Mouse (Mus musculus) liver, adult (tissue): ENCODE data around the gene Lca5.

Experiments
- GATA4 ChIP-seq: IDR thresholded peaks from 2 replicates; pipeline ENCODE4 v1.6.1; 2014; ENCODE audit warnings: mild to moderate bottlenecking, low read length; ENCODE audit not compliant: insufficient replicate concordance

The Lca5 gene

GRCm38 (mm10) chr9:83440392-83441357 lies at the start of gene Lca5:
Gene Lca5, minus strand, starts transcription at chr9:83441127.
- TF ChIP-seq GATA4: no peak

DNA sequence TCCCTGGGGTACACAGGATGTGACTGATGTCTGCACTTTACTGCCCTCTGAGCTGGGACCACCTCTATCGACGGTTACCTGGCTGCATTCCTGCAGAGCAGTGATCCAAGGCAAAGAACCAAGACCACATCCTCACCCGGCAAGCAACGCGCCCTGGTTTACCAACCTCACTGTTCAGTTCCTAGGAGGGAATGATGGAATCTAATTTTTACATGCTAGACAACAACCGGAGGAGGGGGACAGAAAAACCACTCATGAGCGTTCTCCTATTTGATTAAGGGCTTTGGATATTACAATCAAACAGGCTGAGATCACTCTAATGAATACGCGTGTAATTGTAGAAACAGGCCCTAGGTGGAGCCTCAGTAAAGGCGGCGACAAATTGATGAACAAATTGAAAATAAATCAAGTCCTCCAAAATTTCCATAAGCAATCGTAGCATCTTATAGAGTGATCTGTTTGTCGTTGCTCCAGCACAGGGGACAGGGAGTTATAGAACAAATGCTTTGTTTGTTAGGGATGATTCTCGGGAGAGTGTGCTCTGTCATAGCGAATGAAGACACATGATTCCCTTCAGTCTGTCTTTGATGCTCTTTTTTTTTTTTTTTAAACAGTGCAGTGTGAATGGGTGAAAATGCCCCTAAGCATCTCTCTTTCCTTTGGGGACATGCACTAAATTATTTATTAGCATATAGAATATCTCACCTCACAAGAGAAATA lies 47.7 kb upstream of the Lca5 start:
- TF ChIP-seq GATA4: no peak

- TF ChIP-seq GATA4: no peak
Observed at GRCm38 (mm10) chr9:83487771-83488470, 47.0 kb upstream of the Lca5 start.

GRCm38 (mm10) chr9:83485966-83486365 lies 45.0 kb upstream of the Lca5 start:
- TF ChIP-seq GATA4: no peak

DNA sequence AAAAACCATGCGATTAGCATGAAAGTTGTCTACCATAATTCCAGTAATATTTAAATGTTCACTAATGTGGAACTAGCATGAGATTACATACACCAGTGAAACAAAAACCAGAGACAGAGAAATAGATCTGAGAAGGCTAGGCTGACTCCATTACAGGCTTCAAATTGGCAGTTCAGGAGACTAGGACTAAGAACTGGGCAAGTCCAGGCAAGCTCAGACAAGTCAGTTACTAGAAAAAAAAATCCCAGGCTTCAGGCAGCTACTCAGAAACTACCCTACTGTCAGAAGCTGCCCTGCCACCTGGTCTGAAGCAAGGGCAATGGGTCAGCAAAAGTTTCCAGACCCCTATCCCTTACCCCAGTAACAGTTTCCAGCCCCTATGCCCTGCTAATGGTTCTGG lies 44.4 kb upstream of the Lca5 start:
- no peak for TF ChIP-seq GATA4

GRCm38 (mm10) chr9:83483419-83483818 lies 42.5 kb upstream of the Lca5 start:
- no peak for TF ChIP-seq GATA4

DNA sequence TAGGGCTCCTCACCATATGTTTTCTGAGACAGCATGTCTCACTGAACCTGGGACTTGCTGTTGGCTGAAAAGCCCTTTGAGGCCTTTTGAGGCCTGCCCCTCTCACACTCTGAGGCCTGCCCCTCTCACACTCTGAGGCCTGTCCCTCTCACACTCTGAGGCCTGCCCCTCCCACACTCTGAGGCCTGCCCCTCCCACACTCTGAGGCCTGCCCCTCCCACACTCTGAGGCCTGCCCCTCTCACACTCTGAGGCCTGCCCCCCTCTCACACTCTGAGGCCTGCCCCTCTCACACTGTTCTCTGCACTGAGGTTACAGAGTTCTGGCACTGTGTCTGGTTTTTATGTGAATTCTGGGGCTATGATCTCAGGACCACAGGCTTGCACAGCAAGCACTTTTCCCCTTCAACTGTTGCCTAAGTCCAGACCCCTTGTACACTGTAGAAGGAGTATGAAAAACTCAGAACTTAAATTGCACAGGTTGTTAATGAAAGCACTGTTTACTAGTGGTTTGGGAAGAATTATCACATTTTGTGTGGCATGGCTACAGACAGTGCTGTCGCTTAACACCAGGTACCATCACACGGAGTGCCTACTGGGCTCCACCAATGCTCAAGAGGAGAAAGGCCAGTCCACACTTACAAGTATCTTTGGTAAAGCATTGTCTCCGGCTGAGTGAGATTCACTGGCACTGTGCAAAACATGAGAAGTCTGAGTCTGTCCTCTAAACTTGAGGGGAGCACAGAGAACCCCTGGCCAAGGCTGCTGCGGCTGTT lies 41.4 kb upstream of the Lca5 start:
- no peak for TF ChIP-seq GATA4

DNA sequence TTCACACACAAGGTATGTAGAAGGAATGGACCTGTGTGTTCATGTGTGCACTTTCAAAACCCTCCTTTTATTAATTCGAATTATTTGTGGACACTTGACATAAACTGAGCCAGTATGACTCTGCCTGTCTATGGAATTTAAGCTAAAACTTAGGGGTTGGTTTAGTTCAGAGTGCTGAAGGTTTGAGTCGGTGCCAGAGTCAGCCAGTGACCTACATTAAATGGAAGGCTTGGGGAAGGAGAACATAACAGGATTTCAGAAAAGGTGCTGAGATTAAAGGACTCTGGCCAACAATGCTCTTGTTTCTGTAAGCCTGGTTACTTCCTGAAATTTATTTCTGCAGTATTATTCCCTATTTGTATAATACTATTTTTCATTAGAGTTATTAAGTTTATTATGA lies 28.9 kb upstream of the Lca5 start:
- no peak for TF ChIP-seq GATA4

DNA sequence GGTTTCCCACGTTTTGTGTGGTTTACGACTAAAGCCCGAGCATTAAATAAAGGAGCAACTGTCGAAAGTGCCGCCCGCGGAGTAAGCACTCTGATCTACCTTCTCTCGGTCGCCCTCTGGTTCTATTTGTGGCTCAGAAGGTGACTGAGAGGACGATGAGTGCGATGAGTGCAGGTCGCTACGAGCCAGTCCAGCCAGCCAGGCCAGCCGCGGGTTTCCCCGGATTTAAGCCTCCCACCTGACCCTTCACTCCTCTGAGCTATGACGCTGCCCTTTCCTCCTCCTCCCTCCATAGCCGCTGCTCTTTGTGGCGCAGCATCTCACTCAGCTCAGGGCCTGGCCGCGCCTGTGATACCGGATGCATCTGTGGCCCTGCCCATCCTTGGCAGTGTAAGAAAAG lies 6.8 kb upstream of the Lca5 start:
- TF ChIP-seq GATA4: no peak

- no peak for TF ChIP-seq GATA4
Observed at GRCm38 (mm10) chr9:83447176-83447575, 6.2 kb upstream of the Lca5 start.

DNA sequence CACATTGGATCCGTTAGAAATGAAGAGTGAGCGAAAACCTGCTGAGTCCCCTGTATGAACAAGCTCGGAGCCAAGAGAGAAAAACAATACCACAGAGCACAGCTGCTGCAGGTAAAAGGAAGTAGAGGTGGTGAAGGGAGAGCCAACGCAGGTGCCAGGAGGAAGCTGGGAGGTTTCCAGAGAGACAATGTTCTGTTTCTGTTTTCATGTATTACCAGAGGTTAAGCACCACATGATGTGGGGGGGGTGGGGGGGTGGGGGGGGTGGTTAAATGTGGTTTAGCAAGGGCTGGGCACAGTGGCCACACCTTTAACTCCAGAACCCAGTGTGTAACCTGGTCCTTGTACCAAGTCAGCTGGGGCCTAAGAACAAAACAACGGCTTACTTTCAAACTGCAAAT lies 3.3 kb downstream of the Lca5 start:
- no peak for TF ChIP-seq GATA4

DNA sequence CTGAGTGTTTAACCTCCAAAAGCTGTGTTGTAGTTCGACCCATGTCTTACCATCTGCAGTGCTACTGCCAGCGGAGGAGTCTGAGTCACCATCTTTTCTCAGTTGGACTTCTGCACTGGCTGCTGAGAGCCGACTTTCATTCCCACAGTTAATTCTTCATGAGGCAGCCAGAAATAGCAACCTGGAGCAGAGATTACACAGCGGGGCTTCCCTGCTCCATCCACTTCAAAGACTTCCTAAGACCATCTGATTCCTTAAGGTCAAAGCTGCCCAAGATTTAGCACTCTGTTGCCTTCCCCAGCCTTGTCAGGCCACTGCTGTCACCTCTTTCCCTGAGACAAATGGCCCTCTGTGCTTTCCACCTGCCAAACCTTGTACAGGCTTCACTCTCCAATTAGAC lies 6.4 kb downstream of the Lca5 start:
- no peak for TF ChIP-seq GATA4

GRCm38 (mm10) chr9:83433661-83434060 lies 7.3 kb downstream of the Lca5 start:
- no peak for TF ChIP-seq GATA4

- TF ChIP-seq GATA4: no peak
Observed at GRCm38 (mm10) chr9:83427926-83428325, 13.0 kb downstream of the Lca5 start.

- no peak for TF ChIP-seq GATA4
Observed at GRCm38 (mm10) chr9:83418965-83419364, 22.0 kb downstream of the Lca5 start.
